Mouse (Mus musculus) CH12.LX (cell line): ENCODE measurements around the gene Cep97.

Experiments used
- EP300 ChIP-seq: IDR thresholded peaks from 2 replicates; pipeline ENCODE4 v1.6.1; 2011; ENCODE audit warnings: low read length, improper control_type of control experiment
- MYC ChIP-seq: IDR thresholded peaks from 2 replicates; pipeline ENCODE4 v1.6.1; 2011; ENCODE audit warnings: low read depth, mild to moderate bottlenecking, improper control_type of control experiment, low read length
- POLR2AphosphoS2 ChIP-seq: IDR thresholded peaks from 2 replicates; pipeline ENCODE4 v1.6.1; 2011; ENCODE audit warnings: low read depth, low read length, improper control_type of control experiment
- UBTF ChIP-seq: IDR thresholded peaks from 2 replicates; pipeline ENCODE4 v1.6.1; 2012; ENCODE audit warnings: low read depth, mild to moderate bottlenecking, inconsistent platforms, low read length, improper control_type of control experiment, moderate library complexity
- USF1 ChIP-seq: IDR thresholded peaks from 2 replicates; pipeline ENCODE4 v1.6.1; 2014; ENCODE audit warnings: low read depth, mild to moderate bottlenecking, inconsistent platforms, low read length, improper control_type of control experiment

- TF ChIP-seq USF1 = no peak
- no peak for TF ChIP-seq EP300
- TF ChIP-seq MYC = peak; percentile 34; the same call in 1 of the 2 replicates
- TF ChIP-seq POLR2AphosphoS2 = no peak
- TF ChIP-seq UBTF = no peak
Observed at GRCm38 (mm10) chr16:55969147-55969546, 34.5 kb upstream of the Cep97 start.
